Mouse (Mus musculus): Measurements from ENCODE around the gene Fbxo46. TPM values are rescaled to one million over a fixed set of nuclear protein-coding genes. Genes with fewer than 3 reads are reported as not detected.
A peak's percentile ranks its signal among the peaks of the same experiment; 100 is the strongest.

Fbxo46 gene
- polyA plus RNA-seq, 1 experiment from 2014 or later = 9.8 TPM

DNA sequence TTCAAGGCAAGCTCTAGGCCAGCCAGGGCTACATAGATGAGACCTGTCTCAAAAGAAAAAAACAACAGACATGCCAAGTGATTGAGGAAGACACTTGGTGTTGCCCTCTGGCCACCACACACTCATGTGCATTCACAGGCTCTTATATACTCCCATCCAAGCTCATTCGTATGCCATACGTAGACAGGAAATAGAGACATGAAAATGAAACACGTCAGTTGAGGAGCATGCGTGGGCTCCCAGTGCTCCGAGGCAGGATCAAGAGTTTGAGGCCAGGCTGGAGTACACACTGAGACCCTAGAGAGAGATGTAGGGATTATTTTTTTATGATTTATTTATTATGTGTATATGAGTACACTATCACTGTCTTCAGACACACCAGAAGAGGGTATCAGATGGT, 9.7 kb downstream of the Fbxo46 start:
- 97% methylated on average over 5 of the region's 5 CpGs for WGBS
- DNase-seq (ENCODE audit: low spot score) (no peak), ATAC-seq (ENCODE audit: insufficient number of reproducible peaks, low FRiP score, low TSS enrichment, low read depth) (no peak)
- no peak overlapping the region for H3K4me2 ChIP-seq (ENCODE audit: low read depth, severe bottlenecking)
- no peaks in the 10 kb centered on the region for H3K27me3 ChIP-seq (ENCODE audit: control insufficient read depth, insufficient read depth, low read length)
- H3K4me3 ChIP-seq (ENCODE audit: low read depth, low read length) = no peak overlapping the region
- H3K36me3 ChIP-seq (ENCODE audit: control insufficient read depth, insufficient read depth, low read length) = peaks cover 2% of the 10 kb centered on the region; the same call in 1 of the 2 replicates
- no peak overlapping the region for H3K9ac ChIP-seq (ENCODE audit: low read length)
- no peak overlapping the region for H3K27ac ChIP-seq (replicated peaks; ENCODE audit: low read depth, low read length)
- no peaks in the 10 kb centered on the region for H3K4me1 ChIP-seq (ENCODE audit: control insufficient read depth, insufficient read depth, low read length)
- no peaks in the 10 kb centered on the region for H3K9me3 ChIP-seq (ENCODE audit: control insufficient read depth, low read length)

DNA sequence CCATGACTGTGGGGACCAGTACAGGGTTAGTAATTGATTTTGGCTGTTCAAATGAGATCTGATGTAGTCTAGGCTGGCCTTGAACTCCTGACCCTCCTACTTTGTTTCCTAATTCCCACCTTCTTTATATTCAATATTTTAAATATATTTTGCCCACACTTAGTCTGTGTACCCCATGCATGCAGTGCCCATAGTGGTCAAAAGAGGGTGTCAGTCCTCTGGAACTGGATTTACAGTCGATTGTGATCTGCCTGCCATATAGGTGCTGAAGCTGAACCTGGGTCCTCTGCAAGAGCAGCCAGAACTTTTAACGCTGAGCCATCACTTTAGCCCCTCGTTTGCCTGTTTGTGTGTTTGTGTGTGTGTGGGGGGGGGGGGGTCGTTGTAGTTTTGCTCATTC, 11.0 kb downstream of the Fbxo46 start:
- Histone ChIP-seq H3K9ac (ENCODE audit: low read length) (peak overlapping the region; percentile 1; the same call in 1 of the 2 replicates), H3K4me2 (ENCODE audit: low read depth, severe bottlenecking) (peak overlapping the region; percentile 45; the same call in 1 of the 2 replicates), H3K27ac (replicated peaks; ENCODE audit: low read depth, low read length) (peak overlapping the region; percentile 31), H3K27me3 (ENCODE audit: control insufficient read depth, insufficient read depth, low read length) (no peaks in the 10 kb centered on the region), H3K4me3 (ENCODE audit: low read depth, low read length) (peak overlapping the region; percentile 17), H3K4me1 (ENCODE audit: control insufficient read depth, insufficient read depth, low read length) (no peaks in the 10 kb centered on the region), H3K9me3 (ENCODE audit: control insufficient read depth, low read length) (no peaks in the 10 kb centered on the region), H3K36me3 (ENCODE audit: control insufficient read depth, insufficient read depth, low read length) (peaks cover under 1% of the 10 kb centered on the region; the same call in 1 of the 2 replicates)
- DNase-seq (ENCODE audit: low spot score) (no peak), ATAC-seq (ENCODE audit: insufficient number of reproducible peaks, low FRiP score, low TSS enrichment, low read depth) (no peak)
- WGBS = 30% methylated on average over 4 of the region's 4 CpGs

DNA sequence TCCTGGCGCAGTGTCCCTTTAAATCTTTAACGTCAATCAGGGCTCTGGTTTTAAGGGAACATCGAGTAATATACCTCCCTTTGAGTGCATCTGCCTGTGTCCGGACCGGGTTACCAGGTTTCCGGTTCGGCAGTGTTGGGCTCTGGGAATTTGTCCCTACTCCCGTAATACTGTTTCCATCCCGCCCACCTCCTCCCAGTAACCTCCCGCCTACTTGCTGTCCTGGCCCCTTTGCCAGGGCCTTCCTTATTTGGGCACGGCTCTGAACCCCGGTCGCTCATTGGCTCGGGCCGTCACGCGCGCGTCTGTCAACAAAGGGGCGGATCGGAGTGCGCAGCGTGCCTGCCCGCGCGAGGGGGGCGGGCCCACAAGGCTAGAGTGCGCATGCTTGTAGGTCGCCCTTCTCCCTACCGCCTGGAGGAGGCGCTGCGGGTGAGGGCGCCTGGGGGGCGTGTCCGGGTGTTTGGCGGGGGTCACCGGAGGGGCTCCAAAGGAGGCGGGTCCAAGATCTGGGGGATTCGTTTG, 11.7 kb downstream of the Fbxo46 start:
- Histone ChIP-seq H3K27ac (replicated peaks; ENCODE audit: low read depth, low read length) (peak overlapping the region; percentile 31), H3K4me3 (ENCODE audit: low read depth, low read length) (peak overlapping the region; percentile 17), H3K4me2 (ENCODE audit: low read depth, severe bottlenecking) (peak overlapping the region; percentile 45), H3K27me3 (ENCODE audit: control insufficient read depth, insufficient read depth, low read length) (no peaks in the 10 kb centered on the region), H3K9me3 (ENCODE audit: control insufficient read depth, low read length) (no peaks in the 10 kb centered on the region), H3K9ac (ENCODE audit: low read length) (peak overlapping the region; percentile 1; the same call in 1 of the 2 replicates), H3K36me3 (ENCODE audit: control insufficient read depth, insufficient read depth, low read length) (peaks cover 7% of the 10 kb centered on the region; the same call in 1 of the 2 replicates), H3K4me1 (ENCODE audit: control insufficient read depth, insufficient read depth, low read length) (no peaks in the 10 kb centered on the region)
- under 1% methylated on average over 39 of the region's 39 CpGs for WGBS
- ATAC-seq (ENCODE audit: insufficient number of reproducible peaks, low FRiP score, low TSS enrichment, low read depth) = peak; percentile 98
- DNase-seq (ENCODE audit: low spot score) = peak; percentile 97

DNA sequence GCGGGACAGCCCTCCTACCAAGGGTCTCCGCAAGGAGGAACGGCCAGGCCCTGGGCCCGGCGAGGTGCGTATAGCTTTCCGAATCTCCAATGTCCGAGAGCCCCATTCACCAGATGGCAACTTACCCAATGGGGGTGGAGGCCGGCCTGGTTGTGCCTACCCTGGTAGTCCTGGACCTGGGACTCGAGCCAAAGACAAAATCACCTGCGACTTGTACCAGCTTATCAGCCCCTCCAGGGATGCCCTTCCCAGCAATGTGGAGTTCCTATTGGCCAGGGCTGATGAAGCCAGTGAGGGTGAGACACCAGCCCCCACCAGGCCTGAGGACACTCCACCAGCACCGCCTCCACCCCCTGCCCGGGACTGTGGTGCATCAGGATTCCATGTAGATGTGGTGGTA, 16.5 kb downstream of the Fbxo46 start:
- H3K4me3 ChIP-seq (ENCODE audit: low read depth, low read length) = no peak overlapping the region
- DNase-seq (ENCODE audit: low spot score) (no peak), ATAC-seq (ENCODE audit: insufficient number of reproducible peaks, low FRiP score, low TSS enrichment, low read depth) (no peak)
- no peak overlapping the region for H3K27ac ChIP-seq (replicated peaks; ENCODE audit: low read depth, low read length)
- no peak overlapping the region for H3K4me2 ChIP-seq (ENCODE audit: low read depth, severe bottlenecking)
- WGBS = 94% methylated on average over 13 of the region's 13 CpGs
- no peaks in the 10 kb centered on the region for H3K4me1 ChIP-seq (ENCODE audit: control insufficient read depth, insufficient read depth, low read length)
- no peaks in the 10 kb centered on the region for H3K9me3 ChIP-seq (ENCODE audit: control insufficient read depth, low read length)
- H3K36me3 ChIP-seq (ENCODE audit: control insufficient read depth, insufficient read depth, low read length) = peaks cover 10% of the 10 kb centered on the region
- no peaks in the 10 kb centered on the region for H3K27me3 ChIP-seq (ENCODE audit: control insufficient read depth, insufficient read depth, low read length)
- no peak overlapping the region for H3K9ac ChIP-seq (ENCODE audit: low read length)

DNA sequence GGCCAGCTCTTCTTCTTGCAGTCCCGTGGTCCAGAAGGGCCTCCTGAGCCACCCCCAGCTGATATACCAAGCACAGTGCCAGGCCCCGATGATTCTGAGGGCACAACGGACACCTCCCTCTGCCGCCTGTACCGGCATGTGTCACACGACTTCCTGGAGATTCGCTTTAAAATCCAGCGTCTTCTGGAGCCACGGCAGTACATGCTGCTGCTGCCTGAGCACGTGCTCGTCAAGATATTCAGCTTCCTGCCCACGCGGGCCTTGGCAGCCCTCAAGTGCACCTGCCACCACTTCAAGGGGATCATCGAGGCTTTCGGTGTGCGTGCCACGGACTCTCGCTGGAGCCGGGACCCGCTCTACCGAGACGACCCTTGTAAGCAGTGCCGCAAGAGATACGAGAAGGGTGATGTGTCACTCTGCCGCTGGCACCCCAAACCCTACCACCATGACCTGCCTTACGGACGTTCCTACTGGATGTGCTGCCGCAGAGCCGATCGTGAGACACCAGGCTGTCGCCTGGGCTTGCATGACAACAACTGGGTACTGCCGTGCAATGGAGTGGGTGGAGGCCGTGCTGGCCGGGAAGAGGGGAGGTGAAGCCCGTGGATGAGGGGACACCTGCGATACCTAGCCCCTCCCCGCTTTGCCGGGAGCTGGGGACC, 17.1 kb downstream of the Fbxo46 start:
- peaks cover 10% of the 10 kb centered on the region for H3K36me3 ChIP-seq (ENCODE audit: control insufficient read depth, insufficient read depth, low read length)
- no peak overlapping the region for H3K4me3 ChIP-seq (ENCODE audit: low read depth, low read length)
- no peak overlapping the region for H3K9ac ChIP-seq (ENCODE audit: low read length)
- no peak overlapping the region for H3K4me2 ChIP-seq (ENCODE audit: low read depth, severe bottlenecking)
- no peaks in the 10 kb centered on the region for H3K27me3 ChIP-seq (ENCODE audit: control insufficient read depth, insufficient read depth, low read length)
- no peaks in the 10 kb centered on the region for H3K4me1 ChIP-seq (ENCODE audit: control insufficient read depth, insufficient read depth, low read length)
- DNase-seq (ENCODE audit: low spot score) = no peak
- no peak overlapping the region for H3K27ac ChIP-seq (replicated peaks; ENCODE audit: low read depth, low read length)
- ATAC-seq (ENCODE audit: insufficient number of reproducible peaks, low FRiP score, low TSS enrichment, low read depth) = no peak
- H3K9me3 ChIP-seq (ENCODE audit: control insufficient read depth, low read length) = no peaks in the 10 kb centered on the region
- 90% methylated on average over 38 of the region's 38 CpGs for WGBS

DNA sequence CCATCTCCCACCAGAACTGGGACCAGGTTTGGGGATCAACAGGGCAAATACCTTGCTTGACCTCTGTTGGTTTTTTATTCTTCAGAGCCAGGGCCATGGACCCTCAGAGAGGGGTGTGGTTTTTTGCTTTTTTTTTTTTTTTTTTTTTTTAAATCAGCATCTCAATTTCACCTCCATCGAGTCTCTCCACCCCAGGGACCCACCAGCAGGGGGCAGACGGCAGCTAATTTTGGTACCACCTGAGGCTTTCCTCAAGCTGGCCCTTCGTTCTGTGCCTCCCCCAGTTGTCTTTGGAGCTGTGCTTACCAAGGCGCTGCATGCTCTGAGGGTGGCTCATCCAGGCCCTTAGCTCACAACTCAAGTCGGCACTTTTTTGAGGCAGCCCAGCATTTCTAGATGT, 17.7 kb downstream of the Fbxo46 start:
- no peak overlapping the region for H3K27ac ChIP-seq (replicated peaks; ENCODE audit: low read depth, low read length)
- ATAC-seq (ENCODE audit: insufficient number of reproducible peaks, low FRiP score, low TSS enrichment, low read depth) (no peak), DNase-seq (ENCODE audit: low spot score) (peak; percentile 75)
- no peak overlapping the region for H3K4me3 ChIP-seq (ENCODE audit: low read depth, low read length)
- 60% methylated on average over 5 of the region's 5 CpGs for WGBS
- no peaks in the 10 kb centered on the region for H3K27me3 ChIP-seq (ENCODE audit: control insufficient read depth, insufficient read depth, low read length)
- no peaks in the 10 kb centered on the region for H3K9me3 ChIP-seq (ENCODE audit: control insufficient read depth, low read length)
- H3K9ac ChIP-seq (ENCODE audit: low read length) = no peak overlapping the region
- H3K4me1 ChIP-seq (ENCODE audit: control insufficient read depth, insufficient read depth, low read length) = no peaks in the 10 kb centered on the region
- H3K4me2 ChIP-seq (ENCODE audit: low read depth, severe bottlenecking) = no peak overlapping the region
- peaks cover 10% of the 10 kb centered on the region for H3K36me3 ChIP-seq (ENCODE audit: control insufficient read depth, insufficient read depth, low read length)

DNA sequence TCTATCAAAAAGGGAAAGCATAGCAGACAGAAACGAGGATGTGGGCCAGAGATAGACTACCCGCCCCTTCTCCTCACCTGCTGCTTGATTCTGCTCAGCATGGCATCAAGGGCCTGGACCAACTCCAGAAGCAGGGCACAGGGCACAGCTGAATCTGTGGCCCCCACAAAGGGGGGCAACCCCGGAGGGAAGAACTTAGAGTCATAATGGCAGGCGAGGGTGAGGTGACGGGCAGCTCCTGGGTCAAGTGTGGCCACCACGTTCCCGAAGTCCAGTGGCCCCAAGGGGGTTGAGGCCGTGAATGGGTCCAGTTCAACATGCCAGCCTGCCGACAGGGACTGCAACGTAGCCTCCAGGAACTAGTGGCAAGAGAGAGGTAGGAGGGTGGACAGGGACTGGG, 27.1 kb downstream of the Fbxo46 start:
- no peak overlapping the region for H3K4me3 ChIP-seq (ENCODE audit: low read depth, low read length)
- H3K9ac ChIP-seq (ENCODE audit: low read length) = no peak overlapping the region
- no peaks in the 10 kb centered on the region for H3K9me3 ChIP-seq (ENCODE audit: control insufficient read depth, low read length)
- H3K36me3 ChIP-seq (ENCODE audit: control insufficient read depth, insufficient read depth, low read length) = no peaks in the 10 kb centered on the region; the same call in 1 of the 2 replicates
- DNase-seq (ENCODE audit: low spot score) = no peak
- H3K4me1 ChIP-seq (ENCODE audit: control insufficient read depth, insufficient read depth, low read length) = peaks cover 11% of the 10 kb centered on the region
- ATAC-seq (ENCODE audit: insufficient number of reproducible peaks, low FRiP score, low TSS enrichment, low read depth) = no peak
- 87% methylated on average over 10 of the region's 10 CpGs for WGBS
- no peak overlapping the region for H3K27ac ChIP-seq (replicated peaks; ENCODE audit: low read depth, low read length)
- H3K27me3 ChIP-seq (ENCODE audit: control insufficient read depth, insufficient read depth, low read length) = no peaks in the 10 kb centered on the region
- no peak overlapping the region for H3K4me2 ChIP-seq (ENCODE audit: low read depth, severe bottlenecking)

DNA sequence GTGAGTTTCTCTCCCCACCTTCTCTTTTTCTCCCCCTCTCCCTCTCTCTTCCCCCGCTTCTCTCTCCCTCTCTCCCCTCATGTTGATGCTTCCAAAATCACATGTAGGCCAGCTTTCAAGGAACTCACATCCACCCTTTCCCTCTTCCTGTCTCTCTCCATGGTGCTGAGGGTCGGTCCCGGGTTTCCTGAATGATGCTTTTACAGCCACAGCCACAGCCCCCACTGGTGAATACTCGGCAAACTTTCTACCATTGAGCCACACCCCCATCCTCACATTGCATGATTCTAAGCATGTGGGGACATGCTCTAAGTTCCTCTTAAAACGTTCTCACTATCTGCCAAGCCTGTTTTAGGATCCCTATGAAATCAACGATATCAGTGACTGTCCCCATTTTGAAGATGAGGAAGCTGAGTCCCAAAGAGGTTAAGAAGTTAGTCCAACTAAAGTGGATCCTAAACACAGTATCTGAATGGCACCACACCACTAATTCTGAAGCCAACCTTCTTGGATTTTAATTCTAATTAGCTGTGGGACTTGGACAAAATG, 27.9 kb downstream of the Fbxo46 start:
- Histone ChIP-seq H3K27me3 (ENCODE audit: control insufficient read depth, insufficient read depth, low read length) (no peaks in the 10 kb centered on the region), H3K4me1 (ENCODE audit: control insufficient read depth, insufficient read depth, low read length) (peaks cover 11% of the 10 kb centered on the region), H3K4me2 (ENCODE audit: low read depth, severe bottlenecking) (no peak overlapping the region), H3K4me3 (ENCODE audit: low read depth, low read length) (no peak overlapping the region), H3K9ac (ENCODE audit: low read length) (no peak overlapping the region), H3K9me3 (ENCODE audit: control insufficient read depth, low read length) (no peaks in the 10 kb centered on the region), H3K36me3 (ENCODE audit: control insufficient read depth, insufficient read depth, low read length) (peaks cover 3% of the 10 kb centered on the region; the same call in 1 of the 2 replicates), H3K27ac (replicated peaks; ENCODE audit: low read depth, low read length) (no peak overlapping the region)
- WGBS = 47% methylated on average over 6 of the region's 6 CpGs
- DNase-seq (ENCODE audit: low spot score) = peak; percentile 47
- no peak for ATAC-seq (ENCODE audit: insufficient number of reproducible peaks, low FRiP score, low TSS enrichment, low read depth)
